Mouse (Mus musculus): ENCODE data around the gene Hand2. TPM values are rescaled to one million over a fixed set of nuclear protein-coding genes. Genes with fewer than 3 reads are reported as not detected.
A peak's percentile ranks its signal among the peaks of the same experiment; 100 is the strongest.

Hand2 gene
- total and polyA plus RNA-seq, 2 experiments from 2014 or later: not detected

- no peaks in the 10 kb centered on the region for H3K9me3 ChIP-seq (ENCODE audit: low read length)
- H3K27me3 ChIP-seq (ENCODE audit: insufficient read depth, low read length): peaks cover 58% of the 10 kb centered on the region
- H3K4me1 ChIP-seq (ENCODE audit: insufficient read depth, low read length): no peaks in the 10 kb centered on the region
- no peak overlapping the region for H3K27ac ChIP-seq
- H3K9ac ChIP-seq (replicated peaks; ENCODE audit: low read length): no peak overlapping the region
- ATAC-seq (no peak), DNase-seq (ENCODE audit: low spot score) (no peak)
- no peak for TF ChIP-seq CTCF (IDR thresholded peaks at IDR 0.05; ENCODE audit: low read depth)
- 3% methylated on average over 1 of the region's 1 CpGs for WGBS
- no peaks in the 10 kb centered on the region for H3K36me3 ChIP-seq (ENCODE audit: insufficient read depth, low read length)
- H3K4me2 ChIP-seq (ENCODE audit: low read depth, low read length): no peak overlapping the region
- no peak overlapping the region for H3K4me3 ChIP-seq (ENCODE audit: low read length)
Observed at GRCm38 (mm10) chr8:57309844-57310485, 10.8 kb upstream of the Hand2 start.

DNA sequence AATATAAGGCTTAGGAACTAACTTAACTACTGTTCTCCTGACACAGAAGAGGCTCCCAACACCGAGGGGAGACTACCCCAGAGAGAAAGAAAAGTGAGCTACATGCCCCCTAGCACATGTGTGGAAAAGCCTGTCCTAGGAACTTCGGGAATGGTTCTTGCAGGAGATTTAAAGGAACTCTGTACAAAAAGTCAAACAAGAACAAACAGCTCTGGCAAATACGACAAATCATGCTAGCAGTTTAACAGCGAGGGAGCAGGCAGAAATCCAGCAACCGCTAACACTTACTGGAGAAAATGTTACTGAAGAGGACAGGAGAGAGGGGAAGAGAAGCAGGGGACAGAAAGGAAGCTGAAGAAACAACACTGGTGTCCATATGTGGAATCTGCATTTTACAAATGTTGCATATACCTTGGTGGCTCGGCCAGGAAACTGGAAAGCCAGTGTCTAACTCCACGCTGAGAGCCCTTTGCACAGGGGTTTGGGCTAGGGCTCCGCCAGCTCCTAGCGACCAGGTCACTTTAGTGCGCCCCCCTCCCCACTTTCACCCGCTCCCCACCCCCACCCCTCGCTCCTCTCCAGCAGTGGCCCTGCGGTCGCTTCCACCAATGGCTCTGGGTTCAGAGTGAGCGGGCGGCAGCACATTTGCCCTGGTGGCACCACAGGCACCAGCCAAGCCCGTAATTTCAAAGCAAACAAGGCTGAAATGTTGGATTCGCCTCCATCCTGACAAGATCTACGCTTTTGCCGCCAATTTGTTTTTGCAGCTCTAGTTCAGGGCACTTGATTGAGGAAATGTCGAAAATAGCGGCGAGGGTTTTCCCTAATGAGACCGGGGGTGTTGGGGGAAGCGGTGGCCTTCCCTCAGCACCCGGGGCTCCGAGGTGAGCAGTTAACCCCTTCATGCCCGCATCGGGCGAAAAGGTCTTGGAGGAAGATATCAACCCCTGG, 8.5 kb upstream of the Hand2 start:
- no peak for ATAC-seq
- Histone ChIP-seq H3K4me1 (ENCODE audit: insufficient read depth, low read length) (no peaks in the 10 kb centered on the region), H3K4me2 (ENCODE audit: low read depth, low read length) (0 out of 2 replicates have a peak overlapping the region, but pooled peaks have one; percentile 5), H3K9me3 (ENCODE audit: low read length) (no peaks in the 10 kb centered on the region), H3K36me3 (ENCODE audit: insufficient read depth, low read length) (no peaks in the 10 kb centered on the region), H3K27ac (no peak overlapping the region), H3K27me3 (ENCODE audit: insufficient read depth, low read length) (peaks cover 79% of the 10 kb centered on the region), H3K4me3 (ENCODE audit: low read length) (no peak overlapping the region; the same call in 1 of the 2 replicates), H3K9ac (replicated peaks; ENCODE audit: low read length) (no peak overlapping the region)
- TF ChIP-seq CTCF (IDR thresholded peaks at IDR 0.05; ENCODE audit: low read depth): no peak
- DNase-seq (ENCODE audit: low spot score): no peak
- WGBS: under 1% methylated on average over 30 of the region's 30 CpGs

- no peaks in the 10 kb centered on the region for H3K4me1 ChIP-seq (ENCODE audit: insufficient read depth, low read length)
- 2% methylated on average over 10 of the region's 10 CpGs for WGBS
- H3K9me3 ChIP-seq (ENCODE audit: low read length): no peaks in the 10 kb centered on the region
- H3K9ac ChIP-seq (replicated peaks; ENCODE audit: low read length): no peak overlapping the region
- DNase-seq (ENCODE audit: low spot score) (no peak), ATAC-seq (no peak)
- H3K27me3 ChIP-seq (ENCODE audit: insufficient read depth, low read length): peaks cover 83% of the 10 kb centered on the region
- H3K36me3 ChIP-seq (ENCODE audit: insufficient read depth, low read length): no peaks in the 10 kb centered on the region
- no peak overlapping the region for H3K4me3 ChIP-seq (ENCODE audit: low read length)
- no peak for TF ChIP-seq CTCF (IDR thresholded peaks at IDR 0.05; ENCODE audit: low read depth)
- no peak overlapping the region for H3K4me2 ChIP-seq (ENCODE audit: low read depth, low read length)
- no peak overlapping the region for H3K27ac ChIP-seq
Observed at GRCm38 (mm10) chr8:57313583-57313982, 7.2 kb upstream of the Hand2 start.

GRCm38 (mm10) chr8:57314216-57314615, 6.6 kb upstream of the Hand2 start:
- peak; percentile 45 for TF ChIP-seq CTCF (IDR thresholded peaks at IDR 0.05; ENCODE audit: low read depth)
- Histone ChIP-seq H3K9me3 (ENCODE audit: low read length) (no peaks in the 10 kb centered on the region), H3K36me3 (ENCODE audit: insufficient read depth, low read length) (no peaks in the 10 kb centered on the region), H3K4me2 (ENCODE audit: low read depth, low read length) (no peak overlapping the region), H3K27ac (no peak overlapping the region), H3K4me1 (ENCODE audit: insufficient read depth, low read length) (no peaks in the 10 kb centered on the region), H3K9ac (replicated peaks; ENCODE audit: low read length) (no peak overlapping the region), H3K4me3 (ENCODE audit: low read length) (no peak overlapping the region), H3K27me3 (ENCODE audit: insufficient read depth, low read length) (peaks cover 89% of the 10 kb centered on the region)
- no peak for DNase-seq (ENCODE audit: low spot score)
- under 1% methylated on average over 10 of the region's 10 CpGs for WGBS
- no peak for ATAC-seq

- no peak overlapping the region for H3K9ac ChIP-seq (replicated peaks; ENCODE audit: low read length)
- H3K27ac ChIP-seq: no peak overlapping the region
- WGBS: 6% methylated on average over 3 of the region's 3 CpGs
- H3K4me1 ChIP-seq (ENCODE audit: insufficient read depth, low read length): no peaks in the 10 kb centered on the region
- no peaks in the 10 kb centered on the region for H3K9me3 ChIP-seq (ENCODE audit: low read length)
- TF ChIP-seq CTCF (IDR thresholded peaks at IDR 0.05; ENCODE audit: low read depth): no peak
- DNase-seq (ENCODE audit: low spot score) (no peak), ATAC-seq (no peak)
- no peak overlapping the region for H3K4me3 ChIP-seq (ENCODE audit: low read length)
- no peak overlapping the region for H3K4me2 ChIP-seq (ENCODE audit: low read depth, low read length)
- peaks cover 95% of the 10 kb centered on the region for H3K27me3 ChIP-seq (ENCODE audit: insufficient read depth, low read length)
- H3K36me3 ChIP-seq (ENCODE audit: insufficient read depth, low read length): no peaks in the 10 kb centered on the region
Observed at GRCm38 (mm10) chr8:57315471-57315870, 5.3 kb upstream of the Hand2 start.

DNA sequence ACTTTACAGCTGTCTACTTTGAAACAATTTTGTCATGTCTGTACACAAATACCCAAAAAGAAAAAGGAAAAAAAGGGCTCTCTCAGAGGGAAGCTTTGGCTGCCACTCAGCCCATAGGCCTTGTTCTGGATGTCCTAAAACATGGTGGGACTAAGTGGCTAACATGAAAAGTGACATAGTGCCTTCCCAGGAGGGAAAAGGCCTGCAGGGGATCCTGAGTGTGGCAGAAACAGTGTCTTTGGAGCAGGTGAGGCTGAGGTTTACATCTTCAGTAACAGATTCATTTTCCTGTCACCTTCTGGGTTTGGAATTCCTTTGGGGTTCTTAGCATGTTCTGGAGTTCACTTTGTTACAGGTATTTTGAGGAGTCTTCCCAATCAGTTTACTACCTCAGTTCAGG, 3.7 kb upstream of the Hand2 start:
- no peak for TF ChIP-seq CTCF (IDR thresholded peaks at IDR 0.05; ENCODE audit: low read depth)
- H3K4me2 ChIP-seq (ENCODE audit: low read depth, low read length): no peak overlapping the region

More for the DNA sequence above, 3.7 kb upstream of the Hand2 start:
- no peaks in the 10 kb centered on the region for H3K36me3 ChIP-seq (ENCODE audit: insufficient read depth, low read length)
- ATAC-seq: no peak
- no peak overlapping the region for H3K4me3 ChIP-seq (ENCODE audit: low read length)
- H3K4me1 ChIP-seq (ENCODE audit: insufficient read depth, low read length): no peaks in the 10 kb centered on the region; the same call in 1 of the 2 replicates
- no peak overlapping the region for H3K27ac ChIP-seq
- H3K9ac ChIP-seq (replicated peaks; ENCODE audit: low read length): no peak overlapping the region
- H3K9me3 ChIP-seq (ENCODE audit: low read length): no peaks in the 10 kb centered on the region
- no peak for DNase-seq (ENCODE audit: low spot score)
- H3K27me3 ChIP-seq (ENCODE audit: insufficient read depth, low read length): peaks cover 97% of the 10 kb centered on the region
